Mouse (Mus musculus) naive thymus-derived CD4-positive, alpha-beta T cell, adult 2 months (primary cell): ENCODE data around the gene Mnat1.
"Not testable (repeated sequence)": the region's sequence is repeated elsewhere in the genome, so short reads cannot be mapped to it uniquely, and the experiment has no call there.

Experiments used
- DNase-seq: peaks from one replicate; pipeline ENCODE4 v3.0.0-alpha.2; 2011; ENCODE audit warnings: low read depth

The Mnat1 gene

DNA sequence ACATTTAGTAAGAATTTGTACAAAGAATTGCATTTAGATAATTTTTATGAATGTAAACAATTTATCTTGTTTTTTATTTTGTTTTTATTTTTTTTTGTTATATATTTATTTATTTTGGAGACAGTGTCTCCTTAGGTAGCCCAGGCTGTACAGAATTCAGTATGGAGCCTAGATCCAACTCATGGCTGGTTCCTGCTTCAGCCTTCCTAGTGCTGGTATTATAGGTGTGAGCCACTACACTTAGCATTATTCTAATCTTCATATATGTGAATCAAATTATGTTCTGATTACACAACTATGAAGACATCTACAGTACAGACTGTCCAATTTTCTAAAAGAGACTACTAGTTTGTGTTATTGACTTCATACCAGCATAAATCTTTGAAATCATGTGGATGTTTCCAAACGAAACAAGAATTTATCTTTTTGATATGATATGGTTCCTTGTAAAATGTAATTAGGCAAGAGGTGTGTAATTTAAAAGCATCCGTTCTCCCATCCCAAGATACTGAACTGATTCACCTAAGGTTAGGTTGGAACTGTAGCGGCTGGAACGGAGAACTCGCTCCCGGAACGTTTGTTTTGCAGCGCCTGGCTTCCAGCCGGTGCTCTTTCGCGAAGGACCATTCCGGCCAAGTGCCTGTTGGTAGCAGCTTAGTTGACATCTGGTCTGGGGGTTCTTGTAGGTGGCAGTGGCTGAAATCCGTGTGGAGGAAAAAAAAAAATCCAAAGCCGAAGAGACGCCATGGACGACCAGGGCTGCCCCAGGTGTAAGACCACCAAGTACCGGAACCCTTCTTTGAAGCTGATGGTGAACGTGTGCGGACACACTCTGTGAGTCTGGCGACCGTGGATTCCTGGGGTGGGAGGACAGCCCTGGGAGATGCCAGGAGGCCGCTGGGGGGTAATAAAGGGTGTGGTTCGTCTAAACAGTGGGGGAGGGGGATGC lies at the start of gene Mnat1:
Gene Mnat1, plus strand, starts transcription at position 625 of the 949 bp plus-strand sequence.
- DNase-seq: peak; percentile 90

GRCm38 (mm10) chr12:73081828-73082227 lies 41.7 kb upstream of the Mnat1 start:
- DNase-seq: not testable (repeated sequence)

- no peak for DNase-seq
Measured at GRCm38 (mm10) chr12:73083773-73084172, 39.7 kb upstream of the Mnat1 start.

DNA sequence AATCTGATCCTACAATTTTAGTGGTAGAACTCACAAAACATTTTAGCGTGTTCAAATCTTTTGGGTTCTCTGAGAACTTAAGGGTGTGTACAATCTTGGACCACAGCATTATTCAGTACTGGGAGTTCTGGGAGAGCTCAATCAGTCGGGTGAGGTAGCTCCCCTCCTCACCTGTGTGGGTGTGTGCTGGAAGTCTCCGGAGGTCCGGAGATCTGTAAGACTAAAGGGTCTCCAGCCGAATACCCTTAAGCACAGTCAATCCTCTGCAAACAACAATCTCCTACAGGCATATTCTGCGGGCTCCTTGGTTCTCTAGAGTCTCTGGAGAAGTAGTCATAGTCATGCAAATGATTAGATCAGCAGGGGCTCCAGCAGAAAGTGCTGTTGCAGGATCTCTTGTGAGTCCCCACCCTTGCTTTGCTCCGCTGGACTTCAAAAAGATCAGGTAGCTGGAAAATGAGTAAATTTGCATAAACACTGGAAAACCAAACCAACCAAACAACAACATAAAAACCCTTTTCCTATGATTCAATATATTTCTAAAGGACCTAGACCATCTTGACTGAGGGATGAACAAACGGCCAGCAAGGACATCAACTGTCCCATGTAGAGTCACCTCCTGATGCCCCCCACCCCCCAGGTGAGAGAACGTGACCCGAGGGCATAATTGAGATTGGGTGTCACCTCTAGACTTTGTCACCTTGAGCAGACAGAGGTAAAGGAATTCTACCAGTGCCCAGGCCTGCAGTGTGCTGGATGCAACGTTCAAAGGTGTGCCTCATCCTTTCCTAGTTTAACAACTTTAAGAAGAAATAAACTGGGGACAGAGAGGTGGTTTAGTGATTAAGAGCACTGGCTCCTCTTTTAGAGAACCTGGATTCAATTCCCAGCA lies 37.5 kb upstream of the Mnat1 start:
- no peak for DNase-seq

DNA sequence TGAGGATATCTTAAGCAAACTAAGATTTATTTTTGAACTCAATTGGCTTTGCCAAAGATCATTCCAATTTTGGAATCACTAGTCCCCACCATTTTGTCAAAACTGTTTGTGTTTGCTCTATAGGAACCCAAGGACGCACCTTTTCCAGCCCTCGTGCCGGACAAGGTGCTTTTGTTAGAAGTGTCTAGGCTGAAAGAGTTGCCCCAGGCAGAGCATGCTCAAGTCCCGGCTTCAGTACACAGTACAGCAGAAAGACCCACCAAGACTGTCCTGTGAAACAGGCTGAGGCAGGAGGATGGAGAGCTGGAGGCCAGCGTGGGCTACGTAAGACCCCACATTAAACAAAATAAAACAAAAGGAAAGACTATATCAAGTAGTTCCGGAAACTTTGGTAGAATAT lies 36.4 kb upstream of the Mnat1 start:
- DNase-seq: no peak

DNA sequence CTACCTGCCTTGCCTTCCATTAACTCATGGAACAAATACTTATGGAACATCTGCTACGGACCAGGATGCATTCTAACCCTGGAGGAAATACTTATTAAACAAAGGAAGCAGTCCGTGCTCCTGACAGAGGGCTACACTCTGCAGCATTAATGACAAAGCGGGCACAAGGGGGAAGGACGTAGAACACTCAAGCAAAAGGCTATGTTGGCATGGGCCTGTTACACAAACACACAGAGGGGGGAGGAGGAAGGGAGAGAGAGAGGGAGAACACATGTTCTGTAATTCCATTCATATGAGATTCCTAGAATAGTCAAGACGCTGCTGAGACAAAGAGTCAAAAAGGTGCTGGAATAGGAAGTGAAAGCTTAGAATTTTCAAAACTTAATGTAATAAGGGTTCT lies 35.0 kb upstream of the Mnat1 start:
- no peak for DNase-seq

DNA sequence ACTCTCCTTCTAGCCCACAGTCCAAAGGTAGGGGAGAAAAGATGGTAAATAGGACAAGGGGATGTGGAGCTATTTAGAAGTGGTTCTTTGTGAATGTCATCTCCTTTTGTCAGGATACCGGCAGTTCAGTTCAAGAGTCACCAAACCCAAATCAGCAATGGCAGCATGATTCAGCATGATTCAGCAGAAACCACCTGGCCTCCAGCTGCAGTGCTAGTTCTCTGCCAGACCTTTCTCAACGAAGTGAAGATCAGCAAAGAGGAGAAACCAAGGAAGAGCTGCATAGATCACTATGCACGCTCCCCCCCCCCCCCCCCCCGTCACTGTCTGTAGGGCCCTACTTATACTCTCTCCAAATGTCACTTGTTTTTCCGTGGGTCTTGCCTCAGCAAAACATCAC lies 34.6 kb upstream of the Mnat1 start:
- no peak for DNase-seq

- no peak for DNase-seq
Measured at GRCm38 (mm10) chr12:73090672-73091335, 32.7 kb upstream of the Mnat1 start.

DNA sequence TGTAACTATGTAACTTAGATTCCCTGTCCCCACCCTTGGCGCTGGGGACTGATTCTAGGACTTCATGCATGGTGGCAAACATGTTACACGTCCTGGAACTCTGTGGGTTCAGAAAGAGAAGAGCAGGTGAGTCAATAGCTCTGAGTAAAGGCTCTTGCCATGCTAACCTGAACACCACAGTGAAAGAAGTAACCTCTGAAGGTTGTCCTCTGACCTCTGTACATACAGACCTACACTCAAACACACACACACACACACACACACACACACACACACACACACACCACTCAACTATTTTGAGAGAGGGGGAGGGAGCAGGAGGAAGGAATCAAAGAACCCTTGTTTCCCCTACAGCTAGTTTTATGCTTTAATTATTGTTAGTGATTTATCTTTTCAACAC lies 29.3 kb upstream of the Mnat1 start:
- no peak for DNase-seq

DNA sequence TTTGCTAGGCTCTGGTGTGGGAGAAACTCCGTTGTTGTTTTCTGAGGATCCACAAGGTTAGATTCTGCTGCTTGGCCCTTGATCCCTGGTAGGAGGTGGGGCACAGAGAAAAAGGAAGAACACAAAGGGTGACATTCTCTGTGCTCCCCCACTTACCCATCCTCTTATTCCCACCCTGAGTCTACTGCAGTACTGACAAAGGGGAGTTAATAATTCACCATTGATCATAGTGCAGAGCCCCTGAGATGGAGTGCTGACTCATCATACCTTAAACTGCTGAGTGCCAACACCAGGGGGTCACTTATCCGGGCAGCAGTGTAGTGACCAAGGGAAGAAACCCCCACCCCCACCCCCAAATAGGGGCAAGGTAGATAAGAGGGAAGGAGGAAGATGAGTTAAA lies 28.9 kb upstream of the Mnat1 start:
- DNase-seq: no peak

DNA sequence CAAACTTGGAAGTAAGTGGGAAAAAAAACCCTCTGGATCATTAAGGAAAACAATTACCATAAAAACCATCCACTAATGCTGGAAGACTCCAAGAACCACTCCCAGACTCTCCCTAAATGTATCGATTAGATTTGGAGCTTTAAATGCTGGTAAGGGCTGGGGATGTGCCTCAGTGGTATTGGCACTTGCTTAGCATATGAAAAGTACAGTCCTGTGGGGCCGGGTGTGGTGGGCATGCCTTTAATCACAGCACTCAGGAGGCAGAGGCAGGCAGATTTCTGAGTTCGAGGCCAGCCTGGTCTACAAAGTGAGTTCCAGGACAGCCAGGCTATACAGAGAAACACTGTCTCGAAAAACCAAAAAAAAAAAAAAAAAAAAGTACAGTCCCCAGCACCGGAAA lies 27.3 kb upstream of the Mnat1 start:
- not testable (repeated sequence) for DNase-seq

GRCm38 (mm10) chr12:73098593-73098992 lies 24.9 kb upstream of the Mnat1 start:
- DNase-seq: no peak

DNA sequence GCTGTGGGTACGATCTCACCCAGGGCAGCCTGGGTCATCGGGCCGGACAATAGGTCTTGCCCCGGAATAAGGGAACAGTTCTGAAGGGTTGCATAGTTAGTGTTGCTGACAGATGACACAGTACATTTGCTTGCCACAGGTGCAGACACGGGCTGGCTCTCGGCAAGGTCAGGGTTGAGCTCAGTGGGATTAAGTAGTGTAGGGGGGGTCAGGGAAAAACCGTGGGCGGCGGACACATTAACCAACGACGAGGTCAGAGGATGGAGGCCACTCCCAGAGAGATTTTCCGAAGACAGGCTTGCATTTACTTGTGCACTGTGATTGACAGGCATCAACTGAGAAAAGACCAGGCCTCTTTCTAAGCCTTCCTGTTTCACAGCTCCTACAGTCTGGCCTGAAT lies 19.8 kb upstream of the Mnat1 start:
- DNase-seq: no peak

DNA sequence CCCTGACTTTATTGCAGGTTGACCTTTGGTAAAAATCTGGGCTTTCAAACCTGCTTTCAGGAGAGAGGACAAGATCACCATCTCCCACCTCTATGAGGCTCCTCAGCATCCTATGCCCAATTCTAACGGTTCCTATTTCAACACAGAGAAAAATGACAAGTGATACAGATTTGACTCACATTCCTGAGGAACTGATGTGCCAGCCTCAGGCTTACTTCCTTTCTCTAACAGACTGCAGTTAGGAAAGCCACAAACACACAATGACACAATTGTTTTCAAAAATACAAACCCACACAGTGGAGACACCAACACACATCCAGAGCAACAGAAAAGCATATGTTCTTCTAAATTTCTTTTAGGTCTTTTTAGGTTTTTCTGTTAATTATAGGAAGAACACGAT lies 15.7 kb upstream of the Mnat1 start:
- no peak for DNase-seq

DNA sequence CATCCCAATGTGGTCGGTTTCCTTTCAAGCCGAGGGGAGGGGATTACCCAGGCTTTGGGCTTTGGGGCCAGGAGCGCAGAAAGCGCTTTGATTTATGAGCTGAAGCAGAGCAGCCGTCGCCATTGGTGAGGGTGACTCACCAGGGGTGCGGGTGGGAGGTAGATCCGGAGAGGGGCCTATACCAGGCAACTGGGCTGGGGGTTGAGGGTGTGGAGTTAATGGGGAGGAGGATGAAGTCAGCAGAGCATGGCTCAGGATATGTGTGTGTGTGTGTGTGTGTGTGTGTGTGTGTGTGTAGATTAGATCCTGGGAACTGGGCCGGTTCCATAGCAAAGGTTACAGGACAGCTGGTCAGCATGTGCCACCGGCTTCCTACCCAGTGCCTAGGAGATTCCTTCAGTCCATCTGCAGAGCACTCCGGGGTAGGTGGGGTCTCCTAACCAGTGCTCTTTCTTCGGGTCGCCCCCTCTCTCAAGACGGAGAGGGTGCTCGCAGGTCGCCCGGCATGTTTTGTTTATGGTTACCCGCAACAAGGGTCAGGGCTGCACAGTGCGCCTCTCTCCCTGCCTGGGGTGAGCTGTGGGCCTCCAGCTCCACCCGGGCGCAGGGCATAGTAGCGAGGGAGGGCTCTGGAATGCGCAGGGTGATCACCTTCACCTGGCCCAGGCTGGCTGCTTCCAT lies 12.9 kb upstream of the Mnat1 start:
- no peak for DNase-seq

DNA sequence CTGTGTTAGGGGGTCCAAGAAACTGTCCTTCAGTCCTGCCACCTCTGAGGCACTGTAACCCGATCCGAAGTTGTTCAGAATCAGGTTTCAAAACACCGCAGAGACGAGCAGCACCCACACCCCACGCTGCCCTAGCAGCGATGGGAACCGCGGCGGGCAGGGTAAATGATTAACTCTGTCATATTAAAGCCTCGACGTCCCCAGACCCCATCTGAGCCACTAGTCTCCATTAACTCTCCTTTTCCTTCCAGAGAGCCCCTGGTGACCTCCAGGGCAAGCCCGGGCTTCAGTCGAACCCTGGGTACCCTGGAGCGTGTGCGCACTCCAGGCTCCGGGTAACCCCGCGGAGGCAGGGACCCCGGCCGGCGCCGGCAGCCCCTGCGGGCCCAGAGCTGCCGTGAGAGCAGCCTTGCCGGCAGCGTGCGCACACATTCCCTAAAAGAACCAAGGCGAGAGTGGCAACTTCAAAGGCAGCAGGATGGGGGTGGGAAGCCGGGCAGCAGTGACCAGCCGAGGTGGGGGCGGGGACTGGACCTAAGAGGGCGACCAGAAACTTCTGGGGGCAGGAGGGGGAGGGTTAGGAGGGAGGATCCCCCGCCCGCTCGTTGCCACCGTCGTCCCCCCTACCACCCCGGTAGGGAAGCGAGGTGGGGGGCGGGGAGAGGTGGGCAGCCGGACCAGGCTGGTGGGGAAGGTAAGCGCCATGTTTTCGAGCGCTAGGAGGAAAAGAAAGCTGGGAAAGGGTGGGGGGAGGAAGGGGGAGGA lies 11.8 kb upstream of the Mnat1 start:
- DNase-seq: peak; percentile 13

DNA sequence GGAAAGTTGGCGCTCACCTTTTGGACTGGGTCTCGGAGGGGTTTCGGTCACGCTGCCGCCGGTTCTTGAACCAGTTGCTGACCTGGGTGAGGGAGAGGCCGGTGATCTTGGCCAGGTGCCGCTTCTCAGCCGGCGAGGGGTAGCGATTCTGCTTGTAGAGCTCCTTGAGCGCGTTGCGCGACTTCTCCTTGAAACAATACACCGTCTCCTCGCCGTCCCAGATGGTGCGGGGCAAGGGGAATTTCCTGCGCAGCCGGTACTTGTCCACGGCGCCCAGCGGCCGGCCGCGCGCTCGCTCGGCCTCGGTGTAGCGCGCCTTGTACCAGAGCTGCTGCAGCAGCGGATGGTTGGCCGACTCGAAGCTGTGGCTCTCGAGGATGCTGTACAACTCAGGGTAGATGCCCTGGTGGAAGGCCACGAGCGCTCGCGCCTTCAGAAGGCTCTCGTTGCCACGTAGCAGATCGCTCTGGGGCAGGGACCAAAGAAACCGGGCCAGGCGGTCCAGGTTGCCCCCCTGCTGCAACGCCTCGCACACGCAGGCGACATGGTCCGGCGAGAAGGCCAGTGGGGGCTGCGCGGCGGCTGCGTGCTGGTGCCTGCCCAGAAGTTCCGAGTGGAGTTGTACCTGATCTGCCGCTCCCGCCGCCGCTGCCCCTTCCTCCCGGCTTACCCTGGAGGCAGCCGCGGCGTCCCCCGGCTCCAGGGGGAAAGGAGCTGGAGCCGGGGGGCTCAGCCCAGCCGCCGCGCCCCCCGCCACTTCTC lies 11.0 kb upstream of the Mnat1 start:
- DNase-seq: peak; percentile 40

DNA sequence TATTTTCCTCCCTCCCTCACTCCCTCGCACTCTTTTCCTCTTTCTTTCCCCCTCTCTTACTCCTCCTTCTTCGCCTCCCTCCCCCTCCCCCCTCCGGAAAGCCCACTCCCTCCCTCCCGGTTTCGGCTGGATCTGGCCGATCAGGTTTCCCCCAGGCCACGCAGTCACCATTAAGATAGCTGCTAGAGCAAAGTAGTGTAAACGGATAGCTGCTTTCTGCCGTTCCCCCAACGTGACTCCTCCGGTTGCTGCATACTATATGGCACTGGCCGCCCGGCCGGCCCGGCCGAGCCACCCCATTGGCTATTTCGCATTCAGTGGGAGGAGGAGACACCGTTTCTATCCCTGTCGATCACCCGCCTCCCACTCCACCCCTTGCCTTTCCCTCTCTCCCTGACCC lies 10.3 kb upstream of the Mnat1 start, which contains the start of gene Six4:
Gene Six4, minus strand, starts transcription at position 261 of the 400 bp plus-strand sequence.
- DNase-seq: peak; percentile 18

GRCm38 (mm10) chr12:73125250-73125649 lies 1.7 kb downstream of the Mnat1 start:
- DNase-seq: no peak

GRCm38 (mm10) chr12:73140732-73141131 lies 17.2 kb downstream of the Mnat1 start:
- no peak for DNase-seq
